Mouse (Mus musculus): ENCODE results near the gene Stx16. TPM values are rescaled to one million over a fixed set of nuclear protein-coding genes. Genes with fewer than 3 reads are reported as not detected.

Gene Stx16
- total and polyA plus RNA-seq, 2 experiments from 2014 or later: 6.9 to 19.8 TPM

DNA sequence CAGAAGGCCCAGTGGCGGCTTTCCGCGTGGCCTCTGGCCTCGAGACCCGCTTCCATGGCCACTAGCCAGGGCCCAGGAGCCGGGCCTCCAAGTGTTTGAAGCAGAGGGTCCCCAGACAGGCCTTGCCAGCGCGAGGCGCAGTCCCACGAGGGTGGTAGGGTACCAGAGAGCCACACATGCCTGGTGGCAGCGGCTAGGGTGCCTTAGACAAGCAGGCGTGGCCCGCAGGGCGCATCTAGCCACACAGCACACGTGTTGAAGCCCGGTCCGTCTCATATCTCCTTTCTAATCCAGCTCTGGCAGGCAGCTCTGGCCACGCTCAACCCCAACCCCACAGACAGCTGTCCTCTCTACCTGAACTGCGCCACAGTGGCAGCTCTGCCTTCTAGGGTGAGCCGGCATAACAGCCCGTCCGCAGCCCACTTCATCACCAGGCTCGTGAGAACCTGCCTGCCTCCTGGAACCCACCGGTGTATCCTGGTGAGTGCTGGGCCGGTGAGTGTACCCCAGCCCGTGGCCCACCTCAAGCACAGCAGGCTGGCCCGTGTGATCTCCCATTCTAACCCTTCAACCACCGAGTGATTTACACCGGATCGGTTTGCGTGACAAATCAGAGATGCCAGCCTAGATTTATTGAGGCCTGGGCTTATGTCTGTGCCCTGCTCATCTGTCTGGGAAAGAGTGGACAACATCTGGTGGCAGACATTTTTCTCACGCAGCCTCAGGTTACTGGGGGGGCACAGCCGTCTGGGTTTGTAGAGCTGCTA is 34.9 kb downstream of the Stx16 start:
- Histone ChIP-seq H3K36me3 (replicated peaks; ENCODE audit: control insufficient read depth, insufficient read depth, low read length) (peaks cover 13% of the 10 kb centered on the region), H3K4me1 (ENCODE audit: control insufficient read depth, insufficient read depth) (0 out of 2 replicates have a peak, but pooled peaks cover 2% of the 10 kb centered on the region), H3K4me2 (ENCODE audit: low read depth, low read length) (peak overlapping the region; percentile 81), H3K9me3 (replicated peaks; ENCODE audit: control insufficient read depth, low read length) (no peaks in the 10 kb centered on the region), H3K4me3 (ENCODE audit: low read depth, low read length) (peak overlapping the region; percentile 61), H3K27ac (ENCODE audit: low read depth) (peak overlapping the region; percentile 68), H3K9ac (replicated peaks; ENCODE audit: low read depth, low read length) (peak overlapping the region; percentile 82), H3K27me3 (ENCODE audit: control insufficient read depth, insufficient read depth, low read length) (no peaks in the 10 kb centered on the region)
- 48% methylated on average over 33 of the region's 33 CpGs for WGBS
- ATAC-seq (ENCODE audit: insufficient read depth, low read depth) (peak; percentile 24), DNase-seq (ENCODE audit: low spot score) (no peak)
- TF ChIP-seq CTCF (IDR thresholded peaks at IDR 0.05; ENCODE audit: low read depth) (no peak), EP300 (IDR thresholded peaks at IDR 0.05; ENCODE audit: low read depth) (no peak)

DNA sequence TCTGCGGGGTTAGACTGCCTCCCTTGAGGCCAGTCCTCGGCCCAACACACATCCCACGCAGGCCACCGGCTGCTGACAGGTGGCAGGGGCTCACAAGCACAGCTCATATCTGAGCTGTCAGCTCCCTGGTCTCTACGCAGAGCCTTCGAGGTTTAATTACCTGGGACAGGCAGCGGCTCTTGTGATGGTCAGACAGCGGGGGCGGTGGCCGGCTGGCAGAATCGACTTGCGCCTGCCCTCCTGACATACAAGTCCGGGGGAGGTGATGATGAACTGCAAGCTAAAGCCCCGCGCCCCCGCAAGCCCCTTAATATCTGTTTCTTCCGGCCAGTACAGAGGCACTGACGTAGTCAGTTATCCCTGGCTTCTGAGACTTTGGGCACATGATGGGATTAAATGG is 36.8 kb downstream of the Stx16 start:
- H3K4me2 ChIP-seq (ENCODE audit: low read depth, low read length): no peak overlapping the region
- no peaks in the 10 kb centered on the region for H3K27me3 ChIP-seq (ENCODE audit: control insufficient read depth, insufficient read depth, low read length)
- no peak for DNase-seq (ENCODE audit: low spot score)
- TF ChIP-seq EP300 (IDR thresholded peaks at IDR 0.05; ENCODE audit: low read depth): no peak
- no peak for TF ChIP-seq CTCF (IDR thresholded peaks at IDR 0.05; ENCODE audit: low read depth)
- no peak overlapping the region for H3K27ac ChIP-seq (ENCODE audit: low read depth)
- H3K9me3 ChIP-seq (replicated peaks; ENCODE audit: control insufficient read depth, low read length): no peaks in the 10 kb centered on the region
- 0 out of 2 replicates have a peak, but pooled peaks cover 2% of the 10 kb centered on the region for H3K4me1 ChIP-seq (ENCODE audit: control insufficient read depth, insufficient read depth)
- peaks cover 26% of the 10 kb centered on the region for H3K36me3 ChIP-seq (replicated peaks; ENCODE audit: control insufficient read depth, insufficient read depth, low read length)
- WGBS: 66% methylated on average over 18 of the region's 18 CpGs
- no peak overlapping the region for H3K9ac ChIP-seq (replicated peaks; ENCODE audit: low read depth, low read length)
- no peak overlapping the region for H3K4me3 ChIP-seq (ENCODE audit: low read depth, low read length)
- ATAC-seq (ENCODE audit: insufficient read depth, low read depth): no peak

DNA sequence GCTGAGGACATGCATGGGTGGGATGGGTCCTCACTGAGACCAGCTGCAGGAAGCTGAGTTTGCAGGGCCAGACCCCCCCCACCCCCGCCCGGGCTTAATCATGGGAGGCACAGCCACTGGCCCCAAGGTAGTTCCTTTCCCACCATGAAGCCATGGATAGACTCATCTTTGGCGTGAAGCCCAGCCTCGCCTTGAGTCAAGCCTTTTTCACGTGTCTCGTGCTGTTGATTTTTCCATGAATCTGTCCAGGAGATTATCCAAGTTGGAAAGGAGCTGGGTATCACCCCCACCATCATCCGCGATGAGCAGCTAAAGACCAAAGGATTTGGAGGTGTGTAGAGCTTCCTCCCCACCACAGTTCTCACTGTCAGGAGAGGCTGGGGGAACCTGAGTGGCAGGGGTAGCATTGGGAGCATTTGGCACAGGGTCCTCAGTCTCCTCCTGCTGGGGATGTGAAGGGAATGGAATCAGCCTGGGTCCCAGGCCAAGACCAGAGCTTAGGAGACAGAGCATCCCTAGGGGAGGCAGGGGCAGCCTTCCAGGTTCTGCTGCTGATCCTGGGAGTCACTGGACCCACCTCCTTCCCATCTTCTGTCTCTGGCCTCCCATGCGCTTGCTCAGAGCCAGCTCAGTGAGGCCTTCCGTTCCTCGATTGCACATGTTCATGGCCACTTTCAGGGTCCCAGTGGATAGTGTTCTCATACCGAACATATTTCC is 38.2 kb downstream of the Stx16 start:
- peak overlapping the region; percentile 27; the same call in 1 of the 2 replicates for H3K27ac ChIP-seq (ENCODE audit: low read depth)
- H3K9me3 ChIP-seq (replicated peaks; ENCODE audit: control insufficient read depth, low read length): no peaks in the 10 kb centered on the region
- no peak for TF ChIP-seq CTCF (IDR thresholded peaks at IDR 0.05; ENCODE audit: low read depth)
- TF ChIP-seq EP300 (IDR thresholded peaks at IDR 0.05; ENCODE audit: low read depth): no peak
- no peak overlapping the region for H3K9ac ChIP-seq (replicated peaks; ENCODE audit: low read depth, low read length)
- no peak for DNase-seq (ENCODE audit: low spot score)
- no peak overlapping the region for H3K4me2 ChIP-seq (ENCODE audit: low read depth, low read length)
- WGBS: 74% methylated on average over 12 of the region's 12 CpGs
- H3K27me3 ChIP-seq (ENCODE audit: control insufficient read depth, insufficient read depth, low read length): no peaks in the 10 kb centered on the region
- ATAC-seq (ENCODE audit: insufficient read depth, low read depth): no peak
- H3K36me3 ChIP-seq (replicated peaks; ENCODE audit: control insufficient read depth, insufficient read depth, low read length): peaks cover 34% of the 10 kb centered on the region
- 0 out of 2 replicates have a peak, but pooled peaks cover 2% of the 10 kb centered on the region for H3K4me1 ChIP-seq (ENCODE audit: control insufficient read depth, insufficient read depth)
- no peak overlapping the region for H3K4me3 ChIP-seq (ENCODE audit: low read depth, low read length)

DNA sequence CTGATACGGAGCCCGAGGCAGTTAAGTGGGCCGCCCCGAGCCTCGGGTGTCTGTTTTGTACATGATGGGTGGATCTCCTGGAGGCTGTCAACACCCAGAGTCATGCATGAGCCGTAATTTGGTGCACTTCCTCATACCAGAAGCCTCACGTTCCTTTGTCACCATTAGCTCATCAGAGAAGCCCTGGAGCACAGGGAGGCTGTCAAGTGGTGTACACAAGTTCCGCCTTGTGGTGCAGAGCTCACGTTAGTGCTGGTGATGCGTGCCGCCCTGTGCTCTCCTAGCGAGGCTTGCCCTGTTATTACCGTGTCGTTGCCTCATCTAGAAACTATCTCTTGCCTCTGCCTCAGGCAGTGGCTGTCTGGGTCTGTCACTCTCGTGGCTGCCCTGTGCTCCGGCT is 40.8 kb downstream of the Stx16 start:
- Histone ChIP-seq H3K9ac (replicated peaks; ENCODE audit: low read depth, low read length) (no peak overlapping the region), H3K4me3 (ENCODE audit: low read depth, low read length) (no peak overlapping the region), H3K36me3 (replicated peaks; ENCODE audit: control insufficient read depth, insufficient read depth, low read length) (peaks cover 60% of the 10 kb centered on the region), H3K9me3 (replicated peaks; ENCODE audit: control insufficient read depth, low read length) (no peaks in the 10 kb centered on the region), H3K4me1 (ENCODE audit: control insufficient read depth, insufficient read depth) (no peaks in the 10 kb centered on the region), H3K4me2 (ENCODE audit: low read depth, low read length) (no peak overlapping the region), H3K27me3 (ENCODE audit: control insufficient read depth, insufficient read depth, low read length) (no peaks in the 10 kb centered on the region), H3K27ac (ENCODE audit: low read depth) (no peak overlapping the region)
- WGBS: 27% methylated on average over 16 of the region's 16 CpGs
- no peak for TF ChIP-seq EP300 (IDR thresholded peaks at IDR 0.05; ENCODE audit: low read depth)
- no peak for TF ChIP-seq CTCF (IDR thresholded peaks at IDR 0.05; ENCODE audit: low read depth)
- peak; percentile 58 for DNase-seq (ENCODE audit: low spot score)
- ATAC-seq (ENCODE audit: insufficient read depth, low read depth): peak; percentile 80

DNA sequence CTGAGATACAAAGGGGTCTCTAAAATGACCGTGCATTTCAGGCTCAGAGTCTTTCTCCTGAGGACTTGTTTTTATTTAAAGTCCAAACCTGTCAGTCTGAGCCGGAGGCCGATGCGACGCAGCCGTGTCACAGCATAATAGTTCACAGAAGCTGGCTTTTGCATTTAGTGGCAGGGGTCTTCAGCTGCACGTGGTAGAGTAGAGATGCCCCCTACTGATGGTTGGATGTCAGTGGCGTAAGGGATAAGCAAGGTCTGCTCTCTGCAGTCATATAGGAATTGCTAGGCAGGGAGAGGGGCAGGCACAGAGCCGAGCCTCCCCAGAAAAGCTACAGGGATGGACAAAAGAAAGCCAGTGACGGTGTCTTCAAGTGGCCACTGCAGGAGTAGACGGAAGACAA is 42.0 kb downstream of the Stx16 start:
- WGBS: 82% methylated on average over 11 of the region's 11 CpGs
- Histone ChIP-seq H3K27ac (ENCODE audit: low read depth) (no peak overlapping the region), H3K4me3 (ENCODE audit: low read depth, low read length) (no peak overlapping the region), H3K4me1 (ENCODE audit: control insufficient read depth, insufficient read depth) (no peaks in the 10 kb centered on the region), H3K27me3 (ENCODE audit: control insufficient read depth, insufficient read depth, low read length) (no peaks in the 10 kb centered on the region), H3K9ac (replicated peaks; ENCODE audit: low read depth, low read length) (no peak overlapping the region), H3K4me2 (ENCODE audit: low read depth, low read length) (no peak overlapping the region), H3K36me3 (replicated peaks; ENCODE audit: control insufficient read depth, insufficient read depth, low read length) (peaks cover 72% of the 10 kb centered on the region), H3K9me3 (replicated peaks; ENCODE audit: control insufficient read depth, low read length) (no peaks in the 10 kb centered on the region)
- DNase-seq (ENCODE audit: low spot score) (no peak), ATAC-seq (ENCODE audit: insufficient read depth, low read depth) (no peak)
- TF ChIP-seq CTCF (IDR thresholded peaks at IDR 0.05; ENCODE audit: low read depth): no peak
- no peak for TF ChIP-seq EP300 (IDR thresholded peaks at IDR 0.05; ENCODE audit: low read depth)

All from heart, postnatal 0 days (tissue).